Mouse (Mus musculus) limb, embryonic 13.5 days (tissue): ENCODE data around the gene Kif21a. TPM values are rescaled to one million over a fixed set of nuclear protein-coding genes. Genes with fewer than 3 reads are reported as not detected.

ENCODE experiments used
- ATAC-seq: fragments of 200-750 bp; cut with Nextera tagmentation; 2 replicates; pipeline ENCODE4 v1.8.0; 2017; ENCODE audit warnings: low read depth, moderate number of reproducible peaks, moderate TSS enrichment; ENCODE audit not compliant: low FRiP score
- H3K27ac ChIP-seq: fragments of 300-500 bp; sonication (generic); 2 replicates; pipeline ENCODE4 v1.5.1; 2015; ENCODE audit warnings: inconsistent platforms, mild to moderate bottlenecking, moderate library complexity
- H3K27me3 ChIP-seq: fragments of 300-500 bp; sonication (generic); 2 replicates; pipeline ENCODE4 v1.6.1; 2015; ENCODE audit warnings: mild to moderate bottlenecking, inconsistent platforms
- H3K36me3 ChIP-seq: fragments of 300-500 bp; sonication (generic); 2 replicates; pipeline ENCODE4 v1.6.1; 2015; ENCODE audit warnings: inconsistent platforms, mild to moderate bottlenecking, moderate library complexity
- H3K4me1 ChIP-seq: fragments of 300-500 bp; sonication (generic); 2 replicates; pipeline ENCODE4 v1.6.1; 2015; ENCODE audit warnings: inconsistent platforms
- H3K4me2 ChIP-seq: fragments of 300-500 bp; sonication (generic); replicated peaks from 2 replicates; pipeline ENCODE4 v1.6.1; 2015; ENCODE audit warnings: inconsistent platforms, mild to moderate bottlenecking, moderate library complexity
- H3K4me3 ChIP-seq: fragments of 300-500 bp; sonication (generic); 2 replicates; pipeline ENCODE4 v1.5.1; 2015; ENCODE audit warnings: moderate library complexity, mild to moderate bottlenecking, inconsistent platforms
- H3K9ac ChIP-seq: fragments of 300-500 bp; sonication (generic); 2 replicates; pipeline ENCODE4 v1.6.1; 2015; ENCODE audit warnings: mild to moderate bottlenecking, inconsistent platforms
- H3K9me3 ChIP-seq: fragments of 300-500 bp; sonication (generic); 2 replicates; pipeline ENCODE4 v1.6.1; 2016; ENCODE audit warnings: inconsistent platforms
- WGBS: fragments of 180-500 bp; shearing (Covaris S2); methylation state at CpG from one replicate; pipeline ENCODE4 v1.1.7; 2015; 5-methylcytosine and 5-hydroxymethylcytosine counted together
- polyA plus RNA-seq: library from polyadenylated mRNA; unstranded; fragments of >200 nt; fragmentation: Nextera tagmentation; extraction: Ambion mirVana; gene quantifications from 2 replicates; pipeline ENCODE4 v1.2.1, GENCODE M21; 2015

The Kif21a gene
- 6.7 and 7.3 TPM in 2 replicates for polyA plus RNA-seq

DNA sequence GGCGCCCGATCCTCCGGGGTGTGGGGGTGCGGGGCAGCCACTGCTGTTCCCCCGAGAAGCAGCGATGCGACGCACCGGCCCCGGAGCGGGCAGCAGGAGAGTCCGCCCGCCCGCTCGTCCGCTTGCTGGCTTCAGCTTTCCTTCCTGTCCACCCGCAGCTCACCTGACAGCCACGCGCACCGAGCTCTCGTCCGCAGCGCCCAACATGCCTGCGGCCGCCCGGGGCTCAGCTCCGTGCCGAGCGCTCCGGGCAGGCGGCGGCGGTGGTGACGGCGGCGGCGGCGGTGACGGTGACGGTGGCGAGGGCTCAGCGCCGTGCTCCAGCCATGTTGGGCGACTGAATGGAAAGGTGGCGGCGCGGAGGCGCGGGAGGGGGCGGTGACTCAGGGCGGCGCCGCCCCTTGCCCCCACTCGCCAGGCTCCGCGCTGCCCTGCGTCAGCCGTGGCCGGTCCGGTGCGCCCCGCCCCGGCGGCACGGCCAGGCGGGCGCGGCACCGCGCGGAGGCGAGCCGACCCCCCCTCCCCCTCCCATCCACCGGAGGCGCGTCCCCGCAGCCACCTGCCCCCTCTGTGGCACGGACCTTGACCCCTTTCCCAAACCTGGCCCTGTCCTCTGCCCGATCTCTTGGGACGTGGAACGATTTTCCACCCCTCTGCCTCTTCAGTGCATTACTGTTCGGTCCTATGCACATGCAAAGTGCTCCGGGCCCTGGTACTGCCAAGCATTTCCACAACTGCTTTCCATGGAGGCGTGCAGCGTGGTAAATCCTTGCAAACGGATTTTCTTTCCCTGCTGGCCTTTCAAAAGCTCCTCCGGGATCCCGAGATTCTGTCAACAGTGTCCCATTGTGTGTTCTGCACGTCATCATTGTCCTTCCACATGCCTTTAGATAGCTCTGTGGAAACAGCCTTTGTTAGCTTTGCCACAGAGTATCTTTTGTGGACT is at the start of gene Kif21a:
Gene Kif21a (minus strand): TSS at position 453 of the 946 bp plus-strand sequence.
- H3K36me3 ChIP-seq: no peaks in the 10 kb centered on the region
- H3K27me3 ChIP-seq: no peaks in the 10 kb centered on the region
- H3K4me1 ChIP-seq: peaks cover 9% of the 10 kb centered on the region
- peak within 1 kb of the TSS; percentile 100 for H3K4me2 ChIP-seq
- peak within 1 kb of the TSS; percentile 44; the same call in 1 of the 2 replicates for H3K27ac ChIP-seq
- H3K9me3 ChIP-seq: no peaks in the 10 kb centered on the region
- peak; percentile 94 for ATAC-seq
- H3K9ac ChIP-seq: peak within 1 kb of the TSS; percentile 77
- under 1% methylated on average over 51 of the region's 89 CpGs for WGBS
- H3K4me3 ChIP-seq: peak within 1 kb of the TSS; percentile 88

DNA sequence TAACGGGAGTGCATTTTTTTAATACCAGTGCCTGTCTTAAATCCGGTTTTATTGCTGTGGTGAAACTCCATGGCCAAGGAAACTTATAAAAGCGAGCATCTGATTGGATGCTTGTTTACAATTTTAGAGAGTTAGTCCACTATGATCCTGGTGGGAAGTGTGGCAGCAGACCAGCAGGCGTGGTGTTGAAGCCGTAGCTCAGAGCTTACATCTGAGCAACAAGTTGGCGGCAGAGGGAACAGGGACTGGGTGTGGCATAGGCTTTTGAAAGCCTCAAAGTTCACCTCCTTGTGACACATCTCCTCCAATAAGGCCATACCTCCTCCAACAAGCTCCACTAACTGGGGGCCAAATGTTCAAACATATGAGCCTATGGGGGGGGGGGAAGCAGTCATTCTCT is 46.9 kb upstream of the Kif21a start:
- 26% methylated on average over 6 of the region's 6 CpGs for WGBS
- H3K4me3 ChIP-seq: no peak overlapping the region
- no peaks in the 10 kb centered on the region for H3K27me3 ChIP-seq
- no peaks in the 10 kb centered on the region for H3K36me3 ChIP-seq
- H3K9me3 ChIP-seq: no peaks in the 10 kb centered on the region
- H3K9ac ChIP-seq: no peak overlapping the region
- peak; percentile 45; the same call in 1 of the 2 replicates for ATAC-seq
- H3K27ac ChIP-seq: no peak overlapping the region
- H3K4me1 ChIP-seq: peaks cover 10% of the 10 kb centered on the region; the same call in 1 of the 2 replicates
- peak overlapping the region; percentile 31 for H3K4me2 ChIP-seq

DNA sequence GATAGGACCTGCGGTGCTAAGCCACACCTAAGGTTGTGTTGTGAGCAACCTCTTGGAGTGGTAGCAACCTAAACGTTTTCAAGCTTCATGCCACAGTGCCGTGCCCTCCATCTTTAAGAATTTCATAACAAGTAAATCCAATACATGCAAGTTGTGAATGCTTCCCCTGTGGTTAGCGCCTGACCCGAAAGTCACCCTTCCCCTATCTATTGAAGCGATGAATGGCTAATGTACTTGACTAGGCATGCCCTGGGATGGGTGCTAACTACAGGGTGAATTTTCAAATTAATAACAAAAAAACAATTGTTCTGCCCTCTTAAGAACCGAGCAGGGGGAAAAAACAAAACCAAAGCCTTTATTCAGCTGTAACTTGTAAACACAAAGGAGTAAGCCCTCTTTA is 39.7 kb upstream of the Kif21a start:
- no peak overlapping the region for H3K9ac ChIP-seq
- H3K4me3 ChIP-seq: no peak overlapping the region
- H3K4me2 ChIP-seq: no peak overlapping the region
- WGBS: 85% methylated on average over 7 of the region's 7 CpGs
- ATAC-seq: no peak
- no peaks in the 10 kb centered on the region for H3K36me3 ChIP-seq
- no peak overlapping the region for H3K27ac ChIP-seq
- no peaks in the 10 kb centered on the region for H3K9me3 ChIP-seq
- no peaks in the 10 kb centered on the region for H3K27me3 ChIP-seq
- 0 out of 2 replicates have a peak, but pooled peaks cover 4% of the 10 kb centered on the region for H3K4me1 ChIP-seq

DNA sequence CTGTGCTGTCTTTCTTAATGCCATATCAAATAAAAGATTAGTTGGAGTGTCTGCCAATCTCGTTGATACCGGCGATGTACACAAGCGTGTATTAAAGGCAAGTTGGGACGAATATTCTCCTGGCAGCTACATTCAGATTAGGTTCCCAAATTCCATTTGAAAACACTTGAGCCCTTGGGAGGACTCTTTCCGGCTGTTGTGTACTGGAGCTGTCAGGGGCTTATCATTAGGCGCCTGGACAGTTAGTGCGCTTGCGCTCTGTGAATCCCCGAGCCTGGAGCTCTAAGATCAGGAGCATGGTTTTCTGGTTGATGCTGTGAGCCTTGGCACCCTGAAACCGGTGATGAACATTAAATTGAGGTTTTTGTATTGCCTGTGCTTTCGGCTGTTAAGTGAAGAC is 38.3 kb upstream of the Kif21a start:
- no peaks in the 10 kb centered on the region for H3K27me3 ChIP-seq
- no peaks in the 10 kb centered on the region for H3K36me3 ChIP-seq
- WGBS: 86% methylated on average over 12 of the region's 12 CpGs
- 0 out of 2 replicates have a peak, but pooled peaks cover 4% of the 10 kb centered on the region for H3K4me1 ChIP-seq
- no peak overlapping the region for H3K4me3 ChIP-seq
- no peak overlapping the region for H3K27ac ChIP-seq
- H3K9ac ChIP-seq: no peak overlapping the region
- H3K9me3 ChIP-seq: no peaks in the 10 kb centered on the region
- no peak overlapping the region for H3K4me2 ChIP-seq
- ATAC-seq: no peak

DNA sequence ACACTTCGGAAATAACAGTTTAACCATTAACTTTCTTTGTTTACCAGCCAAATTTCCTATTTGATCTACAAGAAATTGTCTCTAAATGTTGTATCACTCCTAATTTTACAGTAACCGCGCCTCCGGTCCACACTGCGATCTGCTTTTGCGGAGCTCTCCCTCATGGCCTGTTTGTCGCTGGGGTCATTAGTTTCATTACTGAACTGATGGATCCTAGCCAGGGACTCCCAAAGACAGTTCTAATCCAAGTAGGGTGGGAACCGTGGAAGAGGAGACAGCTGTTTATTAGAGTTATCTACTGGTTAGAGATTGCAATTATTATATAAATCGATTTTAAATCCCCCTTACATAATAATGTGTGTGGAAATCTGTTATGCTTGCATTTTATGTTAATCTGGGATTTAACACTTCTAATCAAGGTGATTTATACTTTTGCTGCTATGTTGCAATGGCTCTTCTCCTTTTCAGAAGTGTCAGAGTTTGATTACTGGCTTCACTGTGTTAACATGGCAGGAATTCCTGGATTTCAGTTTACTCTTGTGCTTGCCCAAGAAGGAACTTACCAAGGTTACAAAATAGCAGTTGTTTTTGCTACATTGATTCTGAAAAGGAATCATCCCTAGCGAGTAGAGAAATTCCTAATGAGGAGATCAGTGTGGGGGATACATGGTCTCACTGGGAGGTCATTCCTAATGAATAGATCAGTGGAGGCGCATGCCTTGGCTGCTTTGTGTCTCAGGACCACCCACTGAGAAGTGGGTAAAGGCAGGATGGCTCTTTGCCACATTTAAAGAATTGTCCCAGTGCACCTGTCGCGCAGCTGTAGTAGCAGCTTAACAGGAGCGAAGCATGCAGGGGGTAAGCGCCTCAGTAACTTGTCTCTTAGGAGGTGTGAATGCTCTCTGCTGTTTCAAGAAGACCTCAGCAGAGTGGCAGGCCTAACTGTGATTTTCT is 28.0 kb upstream of the Kif21a start:
- no peaks in the 10 kb centered on the region for H3K9me3 ChIP-seq
- H3K27ac ChIP-seq: no peak overlapping the region
- H3K27me3 ChIP-seq: peaks cover 8% of the 10 kb centered on the region; the same call in 1 of the 2 replicates
- 41% methylated on average over 15 of the region's 15 CpGs for WGBS
- ATAC-seq: no peak
- no peak overlapping the region for H3K4me2 ChIP-seq
- no peak overlapping the region for H3K4me3 ChIP-seq
- H3K9ac ChIP-seq: no peak overlapping the region
- no peaks in the 10 kb centered on the region for H3K4me1 ChIP-seq
- no peaks in the 10 kb centered on the region for H3K36me3 ChIP-seq

DNA sequence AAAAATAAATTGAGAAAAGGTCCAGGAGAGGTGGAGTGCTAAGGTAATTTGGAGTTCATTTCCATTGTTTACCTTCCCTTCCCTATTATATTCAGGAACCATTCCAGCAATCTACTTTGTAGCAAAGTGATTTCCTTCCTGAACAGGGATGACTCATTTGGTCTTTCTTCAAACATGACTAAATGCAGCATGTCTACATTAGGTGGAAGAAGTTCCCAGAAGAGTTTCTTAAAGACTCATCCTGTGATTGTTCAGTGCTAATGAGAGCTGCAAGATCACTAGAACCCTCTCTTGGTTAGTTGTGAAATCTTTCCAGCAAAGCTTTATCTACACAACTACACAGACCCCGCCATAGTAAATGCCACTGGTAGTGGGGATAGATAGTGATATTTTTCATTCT is 22.7 kb upstream of the Kif21a start:
- H3K4me1 ChIP-seq: no peaks in the 10 kb centered on the region
- H3K9me3 ChIP-seq: no peaks in the 10 kb centered on the region
- H3K9ac ChIP-seq: no peak overlapping the region
- H3K36me3 ChIP-seq: no peaks in the 10 kb centered on the region
- peaks cover 5% of the 10 kb centered on the region; the same call in 1 of the 2 replicates for H3K27me3 ChIP-seq
- H3K27ac ChIP-seq: no peak overlapping the region
- WGBS: 89% methylated on average over 1 of the region's 1 CpGs
- no peak for ATAC-seq
- H3K4me3 ChIP-seq: no peak overlapping the region
- H3K4me2 ChIP-seq: no peak overlapping the region

DNA sequence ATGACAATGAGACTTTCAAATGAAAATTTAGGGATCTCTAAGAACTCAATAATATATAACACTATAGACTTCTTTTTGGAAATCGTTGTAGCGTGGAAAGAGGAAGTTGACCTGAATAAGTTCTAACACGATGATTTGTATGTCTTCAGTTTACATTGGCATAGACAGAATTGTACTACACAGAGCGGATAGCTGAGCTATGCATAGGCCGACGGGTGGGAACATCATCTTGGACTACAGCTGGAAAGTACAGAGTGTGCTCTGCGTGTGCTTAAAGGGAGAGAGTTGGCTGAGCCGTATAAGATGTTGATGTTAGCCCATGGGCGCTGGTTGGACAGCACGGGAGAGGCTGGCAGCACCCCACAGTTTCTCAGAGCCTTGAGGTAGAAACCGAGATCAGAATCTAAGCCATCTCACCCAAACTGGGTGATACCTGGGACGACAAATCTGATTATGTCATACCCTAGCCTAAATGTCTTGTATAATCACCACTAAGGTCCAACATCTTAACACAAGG is 14.6 kb upstream of the Kif21a start:
- Histone ChIP-seq H3K27ac (no peak overlapping the region), H3K4me1 (no peaks in the 10 kb centered on the region), H3K4me3 (no peak overlapping the region), H3K4me2 (no peak overlapping the region), H3K27me3 (no peaks in the 10 kb centered on the region), H3K9me3 (no peaks in the 10 kb centered on the region), H3K36me3 (no peaks in the 10 kb centered on the region), H3K9ac (no peak overlapping the region)
- ATAC-seq: no peak
- WGBS: 90% methylated on average over 12 of the region's 12 CpGs

DNA sequence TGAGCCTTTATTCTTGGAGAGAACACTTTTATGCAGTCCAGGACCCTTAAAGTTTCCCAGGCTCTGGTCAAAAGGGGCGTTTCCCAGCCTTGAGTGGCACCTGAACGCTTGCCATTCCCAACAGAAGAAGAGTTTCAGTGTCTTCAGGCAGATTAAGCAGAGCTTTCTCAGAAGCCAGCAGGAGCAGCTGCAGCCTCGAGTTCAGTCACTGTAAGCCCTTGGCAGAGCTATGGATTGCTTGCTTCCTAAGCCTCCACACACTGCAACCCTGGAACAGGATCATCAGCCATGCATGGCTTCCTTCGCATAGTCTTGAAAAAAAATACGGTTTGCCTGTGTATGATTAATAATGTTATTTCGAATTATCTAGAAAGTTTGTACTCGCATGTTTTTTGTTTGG is 14.1 kb upstream of the Kif21a start:
- no peak overlapping the region for H3K4me3 ChIP-seq
- no peak overlapping the region for H3K4me2 ChIP-seq
- WGBS: 71% methylated on average over 7 of the region's 7 CpGs
- no peaks in the 10 kb centered on the region for H3K9me3 ChIP-seq
- no peak overlapping the region for H3K9ac ChIP-seq
- H3K27me3 ChIP-seq: no peaks in the 10 kb centered on the region
- no peak for ATAC-seq
- no peak overlapping the region for H3K27ac ChIP-seq
- H3K4me1 ChIP-seq: no peaks in the 10 kb centered on the region
- no peaks in the 10 kb centered on the region for H3K36me3 ChIP-seq

DNA sequence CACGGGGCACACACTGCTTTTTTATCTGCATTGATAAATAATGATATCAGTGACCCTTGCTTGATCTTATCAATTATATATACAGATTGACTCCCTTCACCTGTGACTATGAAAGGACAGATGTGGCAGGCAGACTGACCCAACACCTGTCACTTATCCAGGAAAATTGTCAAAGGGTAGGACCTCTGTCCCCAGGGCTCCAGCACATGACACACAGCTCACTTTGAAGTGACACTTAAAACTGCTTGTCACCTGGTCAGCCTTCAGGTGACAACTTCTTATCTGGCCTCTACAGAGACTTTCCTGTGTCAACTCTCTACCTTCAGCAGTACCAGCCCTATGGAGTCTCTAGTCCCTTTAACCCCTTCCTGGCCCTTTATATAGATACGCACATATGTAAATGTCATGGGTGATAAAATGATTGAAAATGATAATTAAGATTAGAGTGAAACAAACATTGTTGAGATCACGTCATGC is 7.2 kb upstream of the Kif21a start:
- no peaks in the 10 kb centered on the region for H3K9me3 ChIP-seq
- H3K27ac ChIP-seq: no peak overlapping the region
- WGBS: 72% methylated on average over 3 of the region's 3 CpGs
- H3K36me3 ChIP-seq: no peaks in the 10 kb centered on the region
- H3K27me3 ChIP-seq: no peaks in the 10 kb centered on the region
- no peak overlapping the region for H3K4me2 ChIP-seq
- ATAC-seq: no peak
- H3K4me3 ChIP-seq: no peak overlapping the region
- no peak overlapping the region for H3K9ac ChIP-seq
- peaks cover 7% of the 10 kb centered on the region; the same call in 1 of the 2 replicates for H3K4me1 ChIP-seq

DNA sequence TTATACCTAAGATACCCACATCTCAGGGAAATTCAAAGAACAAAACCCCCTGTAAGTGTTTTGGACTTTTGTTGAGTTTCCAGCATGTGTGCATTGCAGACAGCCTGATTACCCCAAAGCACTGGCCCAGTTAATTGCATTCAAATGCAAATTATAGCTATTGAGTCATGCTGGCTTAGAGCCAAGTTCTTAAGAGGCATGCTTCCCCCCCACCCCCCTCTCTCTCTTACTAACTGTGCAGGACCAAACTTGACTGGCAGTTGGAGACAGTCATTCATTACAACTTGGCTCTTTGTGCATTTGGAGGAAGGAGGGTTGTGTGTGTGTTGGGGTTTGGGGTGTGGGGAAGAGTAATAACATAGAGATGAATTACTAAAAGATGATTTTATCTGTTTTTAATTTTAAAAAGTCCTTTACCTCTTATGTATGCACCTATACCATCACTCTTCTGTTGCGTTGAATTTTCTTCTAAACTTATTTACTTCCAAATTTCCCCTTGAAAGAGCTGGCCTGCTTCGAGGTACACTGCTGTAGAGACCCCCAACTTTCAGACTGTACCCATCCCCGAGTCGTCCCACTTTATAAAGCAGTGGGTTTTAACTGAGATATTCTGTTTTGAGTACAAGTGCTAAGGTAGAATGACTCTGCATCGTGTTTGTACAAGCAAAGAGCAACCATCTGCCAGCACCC is 6.6 kb upstream of the Kif21a start:
- 60% methylated on average over 5 of the region's 5 CpGs for WGBS
- H3K9me3 ChIP-seq: no peaks in the 10 kb centered on the region
- H3K36me3 ChIP-seq: no peaks in the 10 kb centered on the region
- H3K4me2 ChIP-seq: no peak overlapping the region
- ATAC-seq: 0 out of 2 replicates have a peak, but pooled peaks have one; percentile 44
- peaks cover 7% of the 10 kb centered on the region; the same call in 1 of the 2 replicates for H3K4me1 ChIP-seq
- H3K27me3 ChIP-seq: no peaks in the 10 kb centered on the region
- H3K9ac ChIP-seq: no peak overlapping the region
- H3K27ac ChIP-seq: no peak overlapping the region
- no peak overlapping the region for H3K4me3 ChIP-seq

DNA sequence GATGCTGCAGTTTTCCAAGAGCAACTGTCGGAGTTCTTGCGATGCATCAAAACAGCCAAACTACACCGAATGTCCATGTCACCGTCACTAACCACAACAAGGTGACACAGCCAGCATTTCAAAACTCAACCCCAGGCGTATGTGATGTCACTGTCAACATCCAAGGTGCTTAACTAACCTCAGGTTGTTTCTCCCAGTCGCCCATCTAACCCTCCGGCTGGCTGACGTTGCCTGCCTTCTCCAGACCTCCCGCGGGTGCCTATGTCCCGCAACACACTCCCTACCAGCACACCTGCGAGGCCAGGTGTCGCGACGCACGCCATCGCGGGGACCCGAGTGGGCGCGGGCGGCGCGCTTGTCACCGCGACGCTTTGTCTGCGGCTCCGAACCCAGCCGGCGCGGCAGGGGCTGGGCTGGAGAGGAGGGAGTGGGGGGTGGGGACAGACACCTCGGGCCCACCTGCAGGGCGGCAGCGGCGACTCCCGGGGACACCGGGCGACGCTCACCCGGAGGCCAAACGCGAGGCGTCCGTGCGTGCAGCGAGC is 725 bp downstream of the Kif21a start:
- ATAC-seq: peak; percentile 55
- H3K27ac ChIP-seq: peak overlapping the region; percentile 44; the same call in 1 of the 2 replicates
- 2% methylated on average over 45 of the region's 47 CpGs for WGBS

More for the DNA sequence above, 725 bp downstream of the Kif21a start:
- Histone ChIP-seq H3K9ac (peak overlapping the region; percentile 77), H3K4me1 (peaks cover 9% of the 10 kb centered on the region), H3K9me3 (no peaks in the 10 kb centered on the region), H3K4me3 (peak overlapping the region; percentile 88), H3K36me3 (no peaks in the 10 kb centered on the region), H3K27me3 (no peaks in the 10 kb centered on the region), H3K4me2 (peak overlapping the region; percentile 100)
